8 mouse cellular contexts compared by ENCODE assay signal in the genomic region with DNA sequence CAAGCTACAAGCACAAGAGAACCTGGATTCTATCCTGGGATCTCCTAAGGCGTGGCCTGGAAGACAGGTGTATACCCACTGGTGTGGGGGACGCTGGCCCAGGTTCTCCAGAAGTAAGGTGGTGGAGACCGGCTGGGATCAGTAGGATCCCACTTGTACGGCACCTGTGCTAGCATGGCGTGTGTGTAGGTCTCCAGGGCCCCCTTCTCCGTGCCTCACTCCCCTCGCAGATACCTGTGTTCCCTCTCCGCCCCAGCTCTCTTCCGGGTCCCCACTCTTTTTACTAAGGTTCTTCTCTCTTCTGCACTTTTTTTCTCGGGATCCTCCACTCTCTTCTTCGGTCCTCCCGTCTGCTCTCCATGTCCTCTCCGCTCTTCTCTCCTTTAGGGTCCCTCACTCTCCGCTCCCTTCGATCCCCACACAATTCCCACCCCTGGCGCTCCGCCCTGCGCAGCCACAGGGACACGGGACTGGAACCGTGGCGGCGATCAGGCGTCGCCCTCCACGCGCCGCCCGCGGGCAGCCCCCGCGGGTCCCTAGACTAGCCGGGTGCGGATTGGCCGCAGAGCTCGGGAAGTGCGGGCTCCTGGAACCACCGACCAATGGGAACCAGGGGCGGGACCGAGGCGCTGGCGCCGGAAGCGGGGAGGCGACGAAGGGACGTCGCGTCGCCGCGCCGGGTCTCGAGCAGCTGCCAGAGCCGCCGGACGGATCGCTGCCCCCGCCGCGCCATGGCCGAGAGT. TPM values are rescaled to one million over a fixed set of nuclear protein-coding genes. Genes with fewer than 3 reads are reported as not detected.
DNase-seq lines count a peak whose midpoint lies in the region; ATAC-seq and TF ChIP-seq lines count a peak whose summit lies in the region.

Edf1 (plus strand) TSS at position 627 of the 743 bp plus-strand sequence.

- H3K4me3 ChIP-seq in gastrocnemius, adult 2 months = peak within 1 kb of the TSS; percentile 99
- H3K4me3 ChIP-seq in hindbrain, embryonic 16.5 days (ENCODE audit: low read length) = peak within 1 kb of the TSS; percentile 96

- intact Hi-C loops in gastrocnemius, adult 2 months (cut with DNase I) = no loop called here

- peaks cover 18% of the 10 kb centered on the region for H3K36me3 ChIP-seq in hindbrain, embryonic 16.5 days (ENCODE audit: control insufficient read depth, insufficient read depth, low read length)

- H3K27me3 ChIP-seq in hindbrain, embryonic 16.5 days (replicated peaks; ENCODE audit: control insufficient read depth, insufficient read depth, low read length) = no peaks in the 10 kb centered on the region

- H3K4me1 ChIP-seq in hindbrain, embryonic 16.5 days (ENCODE audit: control insufficient read depth, insufficient read depth, low read depth, low read length) = peaks cover 22% of the 10 kb centered on the region

- peak; percentile 99 for DNase-seq in gastrocnemius, adult 2 months
- DNase-seq in left cerebral cortex, adult 11 months (ENCODE audit: low spot score) = peak; percentile 86
- DNase-seq in lung, postnatal 36 days = peak; percentile 97
- peak; percentile 96 for DNase-seq in retina, embryonic 14.5 days (ENCODE audit: low spot score)
- peak; percentile 92 to 95 for DNase-seq in thymus, postnatal 36 days

- ATAC-seq in activated CD4-positive, CD25-positive, alpha-beta regulatory T cell, adult 4 months = peak; percentile 95
- ATAC-seq in common myeloid progenitor, adult 5-6 weeks (replicated peaks; ENCODE audit: low read depth, poor library complexity, severe bottlenecking) = peak; percentile 97
- ATAC-seq in hindbrain, embryonic 16.5 days = peak; percentile 99

- no peak for TF ChIP-seq CTCF in gastrocnemius, adult 2 months (IDR thresholded peaks at IDR 0.05)

- WGBS in hindbrain, embryonic 16.5 days = under 1% methylated on average over 38 of the region's 61 CpGs

- H3K4me2 ChIP-seq in hindbrain, embryonic 16.5 days (ENCODE audit: low read length) = peak within 1 kb of the TSS; percentile 97

- peak within 1 kb of the TSS; percentile 98 for H3K9ac ChIP-seq in hindbrain, embryonic 16.5 days (ENCODE audit: low read depth, low read length)

- no peaks in the 10 kb centered on the region for H3K9me3 ChIP-seq in hindbrain, embryonic 16.5 days (ENCODE audit: control insufficient read depth, low read length)

- peak within 1 kb of the TSS; percentile 97 for H3K27ac ChIP-seq in gastrocnemius, adult 2 months
- H3K27ac ChIP-seq in hindbrain, embryonic 16.5 days (ENCODE audit: low read depth, low read length) = peak within 1 kb of the TSS; percentile 88

RNA-seq across cellular contexts. Expression of gene Edf1, which starts in this region (rescaled TPM):
- polyA plus RNA-seq in activated CD4-positive, CD25-positive, alpha-beta regulatory T cell, adult 4 months (2017; shearing (Covaris generic)) = 100 to 1,000 TPM; 290 to 402 TPM
- total RNA-seq in common myeloid progenitor, adult 5-6 weeks (2017) = 57.2 and 84.7 TPM in 2 replicates
- total RNA-seq in gastrocnemius, adult 2 months (2021) = 100 to 1,000 TPM; 152 to 179 TPM
- polyA plus RNA-seq in hindbrain, embryonic 16.5 days (2015; fragmentation: Nextera tagmentation; extraction: Ambion mirVana) = 384 and 413 TPM in 2 replicates

Comparison
In these comparisons a context has a peak if more than half of its experiments do, and no peak if none do; other contexts are left out.
1. Peak in every context shown above with its lines: DNase-seq, ATAC-seq, H3K4me3 ChIP-seq and H3K27ac ChIP-seq.